Mouse (Mus musculus) liver, postnatal 0 days (tissue): ENCODE data around the gene Nectin1. TPM values are rescaled to one million over a fixed set of nuclear protein-coding genes. Genes with fewer than 3 reads are reported as not detected.

Experiments
- ATAC-seq: fragments of 200-750 bp; cut with Nextera tagmentation; 2 replicates; pipeline ENCODE4 v1.8.0; 2017; ENCODE audit warnings: mild to moderate bottlenecking, moderate library complexity
- DNase-seq: peaks from one replicate; pipeline ENCODE4 v3.0.0-alpha.2; 2016
- H3K27ac ChIP-seq: fragments of 300-500 bp; sonication (generic); 2 replicates; pipeline ENCODE4 v1.5.1; 2014; ENCODE audit warnings: antibody characterized with exemption, moderate library complexity, mild to moderate bottlenecking, low read depth
- H3K27me3 ChIP-seq: fragments of 300-500 bp; sonication (generic); 2 replicates; pipeline ENCODE4 v1.6.1; 2014; ENCODE audit warnings: low read length, control low read depth, mixed read lengths; ENCODE audit not compliant: insufficient read depth
- H3K36me3 ChIP-seq: fragments of 300-500 bp; sonication (generic); replicated peaks from 2 replicates; pipeline ENCODE4 v1.6.1; 2014; ENCODE audit warnings: mild to moderate bottlenecking, control low read depth, low read length, moderate library complexity, mixed read lengths; ENCODE audit not compliant: insufficient read depth
- H3K4me1 ChIP-seq: fragments of 300-500 bp; sonication (generic); 2 replicates; pipeline ENCODE4 v1.6.1; 2014; ENCODE audit warnings: antibody characterized with exemption, mild to moderate bottlenecking, control low read depth; ENCODE audit not compliant: insufficient read depth
- H3K4me2 ChIP-seq: fragments of 300-500 bp; sonication (generic); 2 replicates; pipeline ENCODE4 v1.6.1; 2014; ENCODE audit warnings: low read depth, mild to moderate bottlenecking, low read length, moderate library complexity, mixed read lengths
- H3K4me3 ChIP-seq: fragments of 300-500 bp; sonication (generic); 2 replicates; pipeline ENCODE4 v1.5.1; 2014; ENCODE audit warnings: low read depth, low read length
- H3K9ac ChIP-seq: fragments of 300-500 bp; sonication (generic); replicated peaks from 2 replicates; pipeline ENCODE4 v1.6.1; 2014; ENCODE audit warnings: mild to moderate bottlenecking, moderate library complexity
- H3K9me3 ChIP-seq: fragments of 300-500 bp; sonication (generic); 2 replicates; pipeline ENCODE4 v1.6.1; 2016; ENCODE audit warnings: mild to moderate bottlenecking, control low read depth, low read length, mixed read lengths
- CTCF ChIP-seq: sonication (generic); IDR thresholded peaks from 2 replicates; pipeline ENCODE4 v1.5.1; 2016; ENCODE audit warnings: antibody characterized with exemption, low read depth
- EP300 ChIP-seq: IDR thresholded peaks from 2 replicates; pipeline ENCODE4 v1.6.1; 2016; ENCODE audit warnings: antibody characterized with exemption, low read depth, mild to moderate bottlenecking
- WGBS: fragments of 180-500 bp; shearing (Covaris S2); extraction: QIAGEN DNeasy Blood & Tissue Kit; methylation state at CpG from one replicate; pipeline ENCODE4 v1.1.7; 2014; ENCODE audit not compliant: insufficient replicate concordance; 5-methylcytosine and 5-hydroxymethylcytosine counted together
- polyA plus RNA-seq: library from polyadenylated mRNA; unstranded; fragments of >200 nt; fragmentation: Nextera tagmentation; extraction: Ambion mirVana; gene quantifications from 2 replicates; pipeline ENCODE4 v1.2.1, GENCODE M21; 2015

Gene Nectin1
- polyA plus RNA-seq, 1 experiment from 2014 or later: 4.0 TPM

DNA sequence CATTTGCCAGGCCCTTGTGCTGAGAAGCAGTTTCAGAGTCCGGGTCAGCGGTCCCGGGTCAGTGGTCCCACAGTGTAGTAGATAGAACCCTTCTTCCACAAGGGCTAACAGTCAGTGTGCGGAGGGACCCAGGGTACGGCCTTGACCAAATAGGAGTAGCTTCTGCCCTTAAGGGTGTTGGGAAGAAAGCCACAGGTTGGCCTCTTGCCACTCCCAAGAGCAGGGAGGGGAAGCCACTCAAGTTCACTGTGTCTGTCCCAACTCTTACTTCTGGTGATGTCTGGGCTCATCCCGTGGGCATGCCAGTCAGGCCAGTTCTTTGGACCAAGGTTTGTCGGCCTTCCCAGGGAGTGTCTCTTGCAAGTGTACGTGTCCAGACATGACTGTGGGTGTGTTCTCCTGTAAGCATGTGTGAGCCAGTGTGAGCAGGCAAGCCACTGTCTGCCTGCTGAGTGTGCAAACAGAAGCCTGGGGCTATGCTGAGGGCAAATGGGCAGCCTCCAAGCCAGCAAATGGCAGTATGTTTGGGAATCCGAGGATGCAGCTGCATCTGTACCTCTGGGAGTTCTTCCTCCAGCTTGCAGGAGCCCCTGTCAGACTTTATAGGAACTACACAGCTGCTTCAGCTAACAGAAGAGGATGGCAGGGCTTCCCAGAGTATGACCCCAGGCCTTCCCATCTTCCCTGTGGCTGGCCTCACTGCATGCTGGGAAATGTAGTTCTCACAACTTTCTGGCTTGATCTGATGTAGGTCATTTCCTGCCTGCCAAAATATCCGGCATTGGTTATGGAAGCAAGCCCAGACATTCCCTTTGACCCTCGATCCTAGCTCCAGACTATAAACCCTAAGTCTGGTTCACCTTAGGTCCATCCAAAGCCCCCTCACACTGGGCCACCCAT, 53.3 kb downstream of the Nectin1 start:
- Histone ChIP-seq H3K4me2 (no peak overlapping the region), H3K4me3 (no peak overlapping the region), H3K9ac (no peak overlapping the region), H3K27ac (no peak overlapping the region), H3K4me1 (no peaks in the 10 kb centered on the region), H3K27me3 (no peaks in the 10 kb centered on the region), H3K36me3 (peaks cover 4% of the 10 kb centered on the region; the same call in 1 of the 2 replicates), H3K9me3 (no peaks in the 10 kb centered on the region)
- WGBS: 76% methylated on average over 11 of the region's 11 CpGs
- DNase-seq (no peak), ATAC-seq (no peak)
- TF ChIP-seq EP300 (no peak), CTCF (no peak)

DNA sequence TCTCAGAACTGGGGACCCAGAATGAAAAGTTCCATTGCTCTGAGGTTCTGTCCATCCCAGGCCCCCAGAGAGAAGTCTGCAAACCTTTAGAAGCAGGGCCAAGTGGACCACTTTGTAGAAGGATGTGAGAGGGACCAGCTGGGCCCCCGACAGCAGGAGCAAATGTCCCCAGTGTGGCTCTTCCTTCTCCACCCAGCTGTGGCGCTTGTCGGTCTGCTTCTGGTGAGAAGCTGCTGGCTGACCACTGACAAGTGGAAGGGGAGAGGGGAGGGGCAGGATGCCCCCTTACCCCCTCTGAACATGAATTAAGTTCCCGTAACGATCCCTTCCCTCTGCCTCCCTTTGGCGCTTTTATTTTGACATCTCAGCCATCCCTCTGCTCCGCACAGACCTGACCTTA, 54.0 kb downstream of the Nectin1 start:
- ATAC-seq (no peak), DNase-seq (no peak)
- Histone ChIP-seq H3K4me3 (no peak overlapping the region), H3K9ac (no peak overlapping the region), H3K36me3 (peaks cover 4% of the 10 kb centered on the region; the same call in 1 of the 2 replicates), H3K9me3 (no peaks in the 10 kb centered on the region), H3K27ac (no peak overlapping the region), H3K4me1 (no peaks in the 10 kb centered on the region), H3K27me3 (no peaks in the 10 kb centered on the region), H3K4me2 (no peak overlapping the region)
- TF ChIP-seq CTCF (no peak), EP300 (no peak)
- WGBS: 76% methylated on average over 7 of the region's 7 CpGs

- H3K9ac ChIP-seq: no peak overlapping the region
- peaks cover 4% of the 10 kb centered on the region; the same call in 1 of the 2 replicates for H3K36me3 ChIP-seq
- no peaks in the 10 kb centered on the region for H3K9me3 ChIP-seq
- no peak overlapping the region for H3K27ac ChIP-seq
- no peak overlapping the region for H3K4me2 ChIP-seq
- H3K4me1 ChIP-seq: no peaks in the 10 kb centered on the region
- 65% methylated on average over 2 of the region's 2 CpGs for WGBS
- DNase-seq (no peak), ATAC-seq (no peak)
- TF ChIP-seq EP300 (no peak), CTCF (no peak)
- no peak overlapping the region for H3K4me3 ChIP-seq
- no peaks in the 10 kb centered on the region for H3K27me3 ChIP-seq
Observed at GRCm38 (mm10) chr9:43800525-43800924, 56.7 kb downstream of the Nectin1 start.

DNA sequence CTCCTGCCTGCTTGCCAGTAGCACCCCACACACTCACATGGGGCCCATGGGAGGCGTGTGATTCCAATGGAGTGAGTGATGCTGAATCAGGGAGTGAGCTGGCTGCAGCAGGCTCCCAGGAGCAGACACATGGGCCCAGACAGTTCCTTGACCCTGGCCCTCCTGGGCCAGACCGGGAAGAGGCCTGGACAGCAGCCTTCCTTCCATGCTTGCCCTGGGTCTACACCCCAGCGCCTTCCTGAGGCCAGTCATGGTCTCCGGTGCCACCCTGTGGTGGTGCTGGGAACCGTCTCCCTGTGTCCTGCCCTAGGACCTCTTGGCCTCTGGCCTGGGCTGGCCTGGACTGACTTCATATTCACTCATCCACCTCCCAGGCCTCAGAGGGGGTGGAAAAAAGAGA, 58.1 kb downstream of the Nectin1 start:
- H3K27ac ChIP-seq: no peak overlapping the region
- no peaks in the 10 kb centered on the region for H3K9me3 ChIP-seq
- H3K27me3 ChIP-seq: no peaks in the 10 kb centered on the region
- ATAC-seq (peak; percentile 79), DNase-seq (peak; percentile 75)
- no peaks in the 10 kb centered on the region for H3K4me1 ChIP-seq
- 37% methylated on average over 5 of the region's 5 CpGs for WGBS
- no peak for TF ChIP-seq EP300
- TF ChIP-seq CTCF: peak; percentile 91
- H3K36me3 ChIP-seq: 0 out of 2 replicates have a peak, but pooled peaks cover 4% of the 10 kb centered on the region
- no peak overlapping the region for H3K4me3 ChIP-seq
- H3K4me2 ChIP-seq: no peak overlapping the region
- H3K9ac ChIP-seq: no peak overlapping the region

DNA sequence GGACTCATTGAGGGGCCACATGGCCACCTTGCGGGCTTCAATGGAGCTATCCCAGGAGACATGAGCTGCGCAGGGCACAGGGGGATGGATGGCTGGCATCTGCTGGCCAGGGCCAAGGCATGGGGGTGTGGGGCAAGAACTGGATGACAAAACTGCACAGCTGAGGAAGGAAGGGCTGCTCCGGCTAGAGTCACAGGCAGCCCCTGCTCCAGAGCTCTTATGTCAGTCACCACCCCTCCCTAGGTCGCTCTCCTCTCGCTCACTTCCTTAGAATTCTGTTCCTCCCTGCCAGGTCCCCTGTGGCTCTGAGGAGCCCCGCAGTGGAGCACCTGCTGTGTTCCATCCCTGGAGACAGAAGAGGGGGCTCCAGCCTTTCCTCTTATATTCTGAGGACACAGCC, 63.8 kb downstream of the Nectin1 start:
- Histone ChIP-seq H3K9me3 (no peaks in the 10 kb centered on the region), H3K4me3 (no peak overlapping the region), H3K9ac (no peak overlapping the region), H3K4me1 (no peaks in the 10 kb centered on the region), H3K27ac (no peak overlapping the region), H3K36me3 (0 out of 2 replicates have a peak, but pooled peaks cover 4% of the 10 kb centered on the region), H3K4me2 (no peak overlapping the region), H3K27me3 (no peaks in the 10 kb centered on the region)
- no peak for ATAC-seq
- TF ChIP-seq EP300 (no peak), CTCF (no peak)
- WGBS: 58% methylated on average over 6 of the region's 6 CpGs
- no peak for DNase-seq

DNA sequence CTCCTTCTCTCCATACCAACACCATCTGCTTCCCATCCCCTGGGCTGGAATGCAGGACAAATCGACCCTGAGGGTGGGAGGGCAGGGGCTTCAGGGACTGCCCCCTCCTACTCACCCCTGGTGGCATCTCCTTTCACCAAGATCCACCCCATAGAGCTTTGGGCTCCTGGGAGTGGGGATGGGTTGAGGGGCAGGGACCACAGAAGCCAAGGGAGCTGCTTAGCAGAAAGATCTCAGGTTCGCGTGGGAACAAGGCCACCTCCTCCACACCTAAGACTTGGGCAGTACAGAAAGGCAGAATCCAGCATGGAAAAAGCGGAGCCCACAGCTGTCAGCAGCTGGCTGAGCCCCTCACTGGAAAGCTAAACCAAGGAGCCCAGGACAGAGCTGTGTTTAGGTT, 64.3 kb downstream of the Nectin1 start:
- no peak overlapping the region for H3K27ac ChIP-seq
- no peak for TF ChIP-seq CTCF
- TF ChIP-seq EP300: no peak
- DNase-seq (no peak), ATAC-seq (no peak)
- H3K4me3 ChIP-seq: no peak overlapping the region
- H3K27me3 ChIP-seq: no peaks in the 10 kb centered on the region
- no peak overlapping the region for H3K4me2 ChIP-seq
- no peaks in the 10 kb centered on the region for H3K9me3 ChIP-seq
- H3K9ac ChIP-seq: no peak overlapping the region
- 45% methylated on average over 3 of the region's 4 CpGs for WGBS
- no peaks in the 10 kb centered on the region for H3K4me1 ChIP-seq
- 0 out of 2 replicates have a peak, but pooled peaks cover 4% of the 10 kb centered on the region for H3K36me3 ChIP-seq
